Mouse (Mus musculus) liver, embryonic 16.5 days (tissue): ENCODE measurements around the gene Xpo4. TPM values are rescaled to one million over a fixed set of nuclear protein-coding genes. Genes with fewer than 3 reads are reported as not detected.
A peak's percentile ranks its signal among the peaks of the same experiment; 100 is the strongest.

ENCODE experiments used
- ATAC-seq: fragments of 200-750 bp; cut with Nextera tagmentation; 2 replicates; pipeline ENCODE4 v1.8.0; 2017; ENCODE audit warnings: low read depth, mild to moderate bottlenecking, moderate number of reproducible peaks, moderate library complexity
- H3K27ac ChIP-seq: fragments of 300-500 bp; sonication (generic); 2 replicates; pipeline ENCODE4 v1.5.1; 2014; ENCODE audit warnings: mild to moderate bottlenecking, low read length
- H3K27me3 ChIP-seq: fragments of 300-500 bp; sonication (generic); 2 replicates; pipeline ENCODE4 v1.6.1; 2014; ENCODE audit warnings: low read depth, low read length, mixed read lengths; ENCODE audit not compliant: control insufficient read depth, insufficient read depth
- H3K36me3 ChIP-seq: fragments of 300-500 bp; sonication (generic); 2 replicates; pipeline ENCODE4 v1.6.1; 2014; ENCODE audit warnings: mild to moderate bottlenecking; ENCODE audit not compliant: control insufficient read depth, insufficient read depth
- H3K4me1 ChIP-seq: fragments of 300-500 bp; sonication (generic); 2 replicates; pipeline ENCODE4 v1.6.1; 2014; ENCODE audit warnings: low read depth, low read length, mixed read lengths; ENCODE audit not compliant: control insufficient read depth
- H3K4me2 ChIP-seq: fragments of 300-500 bp; sonication (generic); 2 replicates; pipeline ENCODE4 v1.6.1; 2014; ENCODE audit warnings: low read depth, low read length, mixed read lengths
- H3K4me3 ChIP-seq: fragments of 300-500 bp; sonication (generic); 2 replicates; pipeline ENCODE4 v1.5.1; 2014; ENCODE audit warnings: low read depth, mild to moderate bottlenecking, low read length
- H3K9ac ChIP-seq: fragments of 300-500 bp; sonication (generic); 2 replicates; pipeline ENCODE4 v1.6.1; 2014; ENCODE audit warnings: low read depth, low read length
- H3K9me3 ChIP-seq: fragments of 300-500 bp; sonication (generic); replicated peaks from 2 replicates; pipeline ENCODE4 v1.6.1; 2016; ENCODE audit warnings: low read length; ENCODE audit not compliant: control insufficient read depth
- whole genome bisulfite sequencing: fragments of 180-500 bp; shearing (Covaris S2); extraction: QIAGEN DNeasy Blood & Tissue Kit; methylation state at CpG from one replicate; pipeline ENCODE4 v1.1.7; 2014; ENCODE audit not compliant: insufficient replicate concordance; 5-methylcytosine and 5-hydroxymethylcytosine counted together
- polyA plus RNA-seq: library from polyadenylated mRNA; unstranded; fragments of >200 nt; fragmentation: Nextera tagmentation; extraction: Ambion mirVana; gene quantifications from 2 replicates; pipeline ENCODE4 v1.2.1, GENCODE M21; 2015

Gene Xpo4
- 9.7 and 10.9 TPM in 2 replicates for polyA plus RNA-seq

DNA sequence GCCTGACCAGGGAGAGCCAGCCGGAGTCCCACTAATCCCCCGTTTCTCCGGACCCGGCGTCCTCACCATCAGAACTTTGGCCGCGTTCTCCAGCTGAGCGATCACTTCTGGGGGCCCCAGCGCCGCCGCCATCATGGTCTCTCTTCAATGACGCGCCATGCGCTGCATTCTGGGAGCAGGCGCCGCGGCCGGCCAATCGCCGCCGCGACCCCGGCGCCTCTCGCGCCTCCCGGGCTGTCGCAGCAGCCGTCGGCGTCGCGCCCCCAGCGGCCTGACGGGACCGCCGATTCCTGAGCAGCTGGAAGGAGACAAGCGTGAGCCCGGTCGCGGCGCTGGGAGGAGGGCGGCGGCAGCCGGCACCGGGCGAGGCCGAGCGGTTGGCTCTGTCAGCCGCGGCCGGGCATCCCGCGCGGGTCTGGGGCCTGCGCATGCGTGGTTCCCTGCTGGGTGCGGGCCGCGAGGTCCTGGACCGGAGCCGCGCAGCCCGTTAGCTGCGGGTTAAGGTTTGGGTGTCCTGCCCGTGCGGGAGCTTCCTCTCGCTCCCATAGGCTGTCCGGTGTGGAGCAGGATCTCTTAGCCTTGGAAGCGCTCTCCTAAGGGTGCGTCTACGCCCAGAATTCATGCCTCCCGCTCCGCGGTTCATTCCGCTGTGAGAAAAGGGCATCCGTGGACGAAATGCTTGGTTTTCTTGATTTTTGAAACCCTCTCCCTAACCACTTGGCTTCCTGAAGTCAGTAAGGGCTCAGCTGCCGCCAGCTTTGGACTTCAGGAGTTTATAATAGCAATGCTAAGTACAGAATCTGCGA, at the start of gene Xpo4:
Gene Xpo4, minus strand, starts transcription at position 609 of the 806 bp plus-strand sequence.
- under 1% methylated on average over 79 of the region's 80 CpGs for WGBS
- no peaks in the 10 kb centered on the region for H3K36me3 ChIP-seq
- no peaks in the 10 kb centered on the region for H3K27me3 ChIP-seq

GRCm38 (mm10) chr14:57712884-57713283, 47.7 kb upstream of the Xpo4 start:
- no peaks in the 10 kb centered on the region for H3K36me3 ChIP-seq
- H3K9me3 ChIP-seq = no peaks in the 10 kb centered on the region
- no peak overlapping the region for H3K4me2 ChIP-seq
- peak; percentile 58 for ATAC-seq
- no peak overlapping the region for H3K4me3 ChIP-seq
- H3K4me1 ChIP-seq = peaks cover 28% of the 10 kb centered on the region
- WGBS = 24% methylated on average over 1 of the region's 1 CpGs
- H3K27ac ChIP-seq = no peak overlapping the region
- H3K9ac ChIP-seq = no peak overlapping the region
- no peaks in the 10 kb centered on the region for H3K27me3 ChIP-seq

More for the DNA sequence above, at the start of gene Xpo4:
- Histone ChIP-seq H3K27ac (peak within 1 kb of the TSS; percentile 97), H3K9ac (peak within 1 kb of the TSS; percentile 93), H3K4me2 (peak within 1 kb of the TSS; percentile 90), H3K4me1 (peaks cover 12% of the 10 kb centered on the region), H3K4me3 (peak within 1 kb of the TSS; percentile 88), H3K9me3 (no peaks in the 10 kb centered on the region)
- ATAC-seq = peak; percentile 89

DNA sequence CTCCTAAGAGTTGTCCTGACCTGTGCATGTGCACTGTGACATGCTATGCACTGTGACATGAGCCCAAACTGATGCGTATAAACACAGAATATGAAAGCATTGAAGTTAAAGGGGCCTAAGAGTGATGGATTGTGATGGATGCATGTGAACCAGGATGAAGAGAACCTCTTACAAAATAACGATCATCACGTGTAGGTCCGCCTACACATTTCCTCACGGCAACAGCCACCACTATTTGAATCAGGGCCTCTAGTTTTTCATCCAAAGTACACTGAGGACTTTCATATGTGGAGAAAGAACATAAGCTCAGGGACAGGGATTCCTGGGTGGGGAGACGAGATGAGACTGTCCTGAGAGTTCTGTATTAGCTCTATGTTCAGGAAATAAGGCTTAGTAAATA, 45.8 kb upstream of the Xpo4 start:
- Histone ChIP-seq H3K4me3 (no peak overlapping the region), H3K9ac (no peak overlapping the region), H3K27me3 (no peaks in the 10 kb centered on the region), H3K27ac (no peak overlapping the region), H3K36me3 (no peaks in the 10 kb centered on the region), H3K4me2 (no peak overlapping the region), H3K9me3 (no peaks in the 10 kb centered on the region), H3K4me1 (peaks cover 36% of the 10 kb centered on the region)
- no peak for ATAC-seq
- 74% methylated on average over 6 of the region's 6 CpGs for WGBS

- Histone ChIP-seq H3K9ac (no peak overlapping the region), H3K4me1 (peaks cover 36% of the 10 kb centered on the region), H3K9me3 (no peaks in the 10 kb centered on the region), H3K27ac (no peak overlapping the region), H3K36me3 (no peaks in the 10 kb centered on the region), H3K27me3 (no peaks in the 10 kb centered on the region), H3K4me2 (no peak overlapping the region), H3K4me3 (no peak overlapping the region)
- WGBS = 73% methylated on average over 10 of the region's 10 CpGs
- no peak for ATAC-seq
Measured at GRCm38 (mm10) chr14:57709171-57709570, 43.9 kb upstream of the Xpo4 start.

GRCm38 (mm10) chr14:57708580-57708979, 43.4 kb upstream of the Xpo4 start:
- ATAC-seq = no peak
- H3K4me3 ChIP-seq = no peak overlapping the region
- H3K27ac ChIP-seq = no peak overlapping the region
- H3K4me1 ChIP-seq = peaks cover 36% of the 10 kb centered on the region
- 79% methylated on average over 7 of the region's 7 CpGs for WGBS
- no peaks in the 10 kb centered on the region for H3K9me3 ChIP-seq
- no peak overlapping the region for H3K4me2 ChIP-seq
- no peak overlapping the region for H3K9ac ChIP-seq
- no peaks in the 10 kb centered on the region for H3K27me3 ChIP-seq
- H3K36me3 ChIP-seq = no peaks in the 10 kb centered on the region

- WGBS = 62% methylated on average over 18 of the region's 18 CpGs
- ATAC-seq = no peak
- H3K4me2 ChIP-seq = no peak overlapping the region
- H3K27me3 ChIP-seq = no peaks in the 10 kb centered on the region
- H3K4me3 ChIP-seq = no peak overlapping the region
- H3K36me3 ChIP-seq = no peaks in the 10 kb centered on the region
- H3K9me3 ChIP-seq = no peaks in the 10 kb centered on the region
- no peak overlapping the region for H3K27ac ChIP-seq
- H3K9ac ChIP-seq = 0 out of 2 replicates have a peak overlapping the region, but pooled peaks have one; percentile 23
- H3K4me1 ChIP-seq = peaks cover 24% of the 10 kb centered on the region
Measured at GRCm38 (mm10) chr14:57707100-57707893, 42.1 kb upstream of the Xpo4 start.

- H3K27ac ChIP-seq = no peak overlapping the region
- ATAC-seq = no peak
Measured at GRCm38 (mm10) chr14:57706760-57707099, 41.5 kb upstream of the Xpo4 start.

DNA sequence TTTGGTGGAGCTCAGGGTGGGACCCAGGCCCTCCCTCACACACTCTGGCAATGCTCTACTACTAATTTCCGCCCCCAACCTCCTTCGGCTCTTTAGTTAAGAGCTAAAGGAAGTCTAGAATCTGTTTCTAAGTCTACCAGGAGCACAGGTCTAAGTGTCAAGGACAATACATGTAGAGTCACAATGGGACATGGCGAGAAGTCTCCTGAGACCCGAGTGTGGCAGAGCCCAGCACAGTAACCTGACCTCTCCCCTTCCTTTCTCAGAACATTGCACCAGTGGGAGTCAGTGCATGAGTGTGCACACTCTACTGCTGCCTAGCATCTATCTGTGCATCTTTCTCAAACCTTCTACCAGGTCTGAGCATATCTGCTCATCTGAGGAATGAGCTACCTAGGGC, 40.5 kb upstream of the Xpo4 start:
- Histone ChIP-seq H3K27me3 (no peaks in the 10 kb centered on the region), H3K9me3 (no peaks in the 10 kb centered on the region), H3K9ac (no peak overlapping the region), H3K4me1 (peaks cover 22% of the 10 kb centered on the region), H3K36me3 (no peaks in the 10 kb centered on the region), H3K4me2 (no peak overlapping the region), H3K4me3 (no peak overlapping the region), H3K27ac (no peak overlapping the region)
- ATAC-seq = no peak
- 76% methylated on average over 4 of the region's 4 CpGs for WGBS

More at GRCm38 (mm10) chr14:57706760-57707099, 41.5 kb upstream of the Xpo4 start:
- Histone ChIP-seq H3K4me3 (no peak overlapping the region), H3K4me1 (peaks cover 25% of the 10 kb centered on the region), H3K36me3 (no peaks in the 10 kb centered on the region), H3K4me2 (no peak overlapping the region), H3K9me3 (no peaks in the 10 kb centered on the region), H3K9ac (no peak overlapping the region), H3K27me3 (no peaks in the 10 kb centered on the region)
- 76% methylated on average over 4 of the region's 4 CpGs for WGBS

DNA sequence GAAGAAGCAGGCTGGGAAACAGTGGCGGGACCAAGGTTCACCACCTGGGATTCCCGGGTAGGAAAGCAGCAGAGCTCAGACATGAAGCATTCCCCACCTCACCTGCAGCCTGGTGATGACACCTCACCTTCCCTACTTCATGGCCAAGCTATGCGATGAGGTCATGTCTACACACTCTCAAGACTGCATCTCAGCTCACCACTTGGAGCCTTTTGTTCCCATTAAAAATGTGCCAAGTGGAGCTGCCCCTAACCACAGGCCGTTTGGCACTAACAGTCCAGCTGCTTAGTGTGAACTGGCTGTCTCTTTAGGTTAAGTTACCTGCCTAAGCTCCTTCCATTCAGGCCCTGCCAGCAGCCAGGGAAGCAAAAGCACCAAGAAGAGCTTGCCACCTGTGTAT, 39.8 kb upstream of the Xpo4 start:
- ATAC-seq = no peak
- Histone ChIP-seq H3K36me3 (no peaks in the 10 kb centered on the region; the same call in 1 of the 2 replicates), H3K27ac (no peak overlapping the region), H3K27me3 (no peaks in the 10 kb centered on the region), H3K4me1 (peaks cover 15% of the 10 kb centered on the region), H3K9ac (no peak overlapping the region), H3K4me3 (no peak overlapping the region), H3K4me2 (no peak overlapping the region), H3K9me3 (no peaks in the 10 kb centered on the region)
- WGBS = 69% methylated on average over 4 of the region's 4 CpGs
